Mouse (Mus musculus) myocyte (in vitro differentiated cells): ENCODE data around the gene Fbxo41. TPM values are rescaled to one million over a fixed set of nuclear protein-coding genes. Genes with fewer than 3 reads are reported as not detected.

Experiments
- H3K27me3 ChIP-seq: one replicate; pipeline ENCODE4 v1.6.1; 2011; ENCODE audit not compliant: control insufficient read depth, insufficient read depth, insufficient read length
- H3K36me3 ChIP-seq: one replicate; pipeline ENCODE4 v1.6.1; 2011; ENCODE audit not compliant: control insufficient read depth, insufficient read depth
- H3K4me2 ChIP-seq: one replicate; pipeline ENCODE4 v1.6.1; 2011; ENCODE audit warnings: low read depth, control low read depth
- H3K4me3 ChIP-seq: one replicate; pipeline ENCODE4 v1.5.1; 2011; ENCODE audit warnings: mild to moderate bottlenecking, control low read depth, moderate library complexity
- H3K79me2 ChIP-seq: one replicate; pipeline ENCODE4 v1.6.1; 2011; ENCODE audit not compliant: control insufficient read depth, insufficient read depth
- H3ac ChIP-seq: one replicate; pipeline ENCODE4 v1.6.1; 2011; ENCODE audit not compliant: control insufficient read depth, insufficient read length
- CEBPB ChIP-seq: IDR thresholded peaks from 2 replicates; pipeline ENCODE4 v1.6.1; 2011; ENCODE audit warnings: mild to moderate bottlenecking, moderate library complexity; ENCODE audit not compliant: poor library complexity, insufficient read depth, severe bottlenecking
- E2F4 ChIP-seq: IDR thresholded peaks from one replicate; pipeline ENCODE4 v1.6.1; 2011; ENCODE audit warnings: mild to moderate bottlenecking, control low read depth, moderate library complexity; ENCODE audit not compliant: insufficient read depth
- MAX ChIP-seq: IDR thresholded peaks from one replicate; pipeline ENCODE4 v1.6.1; 2011; ENCODE audit warnings: low read depth, mild to moderate bottlenecking, control low read depth
- MYOD1 ChIP-seq, 3 experiments: IDR thresholded peaks; one replicate each; pipeline ENCODE4 v1.6.1; 2011; ENCODE audit warnings: control low read depth in 2 of 3, low read depth in 2 of 3, mild to moderate bottlenecking in 2 of 3, moderate library complexity in 1 of 3; ENCODE audit not compliant: insufficient read length in 2 of 3, control insufficient read depth in 1 of 3
- MYOG ChIP-seq, 3 experiments: IDR thresholded peaks; one replicate each; pipeline ENCODE4 v1.6.1; 2011; ENCODE audit warnings: control low read depth in 2 of 3, low read depth in 2 of 3, mild to moderate bottlenecking in 2 of 3; ENCODE audit not compliant: insufficient read length in 2 of 3, control insufficient read depth in 1 of 3, insufficient read depth in 1 of 3
- POLR2A ChIP-seq: IDR thresholded peaks from one replicate; pipeline ENCODE4 v1.6.1; 2011; ENCODE audit warnings: low read depth, mild to moderate bottlenecking, control low read depth, moderate library complexity; ENCODE audit not compliant: insufficient read length
- POLR2AphosphoS2 ChIP-seq: IDR thresholded peaks from one replicate; pipeline ENCODE4 v1.6.1; 2011; ENCODE audit warnings: low read depth, control low read depth; ENCODE audit not compliant: insufficient read length
- REST ChIP-seq: IDR thresholded peaks from one replicate; pipeline ENCODE4 v1.6.1; 2011; ENCODE audit warnings: mild to moderate bottlenecking, control low read depth, moderate library complexity; ENCODE audit not compliant: insufficient read depth, insufficient read length
- SRF ChIP-seq: IDR thresholded peaks from one replicate; pipeline ENCODE4 v1.6.1; 2011; ENCODE audit warnings: low read depth; ENCODE audit not compliant: control insufficient read depth, insufficient read length
- TCF12 ChIP-seq: IDR thresholded peaks from one replicate; pipeline ENCODE4 v1.6.1; 2011; ENCODE audit warnings: mild to moderate bottlenecking, control low read depth; ENCODE audit not compliant: poor library complexity, insufficient read depth, severe bottlenecking
- TCF3 ChIP-seq: IDR thresholded peaks from one replicate; pipeline ENCODE4 v1.6.1; 2011; ENCODE audit warnings: low read depth, control low read depth; ENCODE audit not compliant: insufficient read length
- USF1 ChIP-seq: IDR thresholded peaks from one replicate; pipeline ENCODE4 v1.6.1; 2011; ENCODE audit warnings: low read depth, mild to moderate bottlenecking, control low read depth, moderate library complexity
- polyA plus RNA-seq: library from polyadenylated mRNA; unstranded; fragments of >200 nt; fragmentation: generic; extraction: Trizol; gene quantifications from one replicate; pipeline ENCODE4 v1.2.1, GENCODE M21; 2012; ENCODE audit warnings: missing spikeins

The Fbxo41 gene
- polyA plus RNA-seq, 1 experiment, result not detected

DNA sequence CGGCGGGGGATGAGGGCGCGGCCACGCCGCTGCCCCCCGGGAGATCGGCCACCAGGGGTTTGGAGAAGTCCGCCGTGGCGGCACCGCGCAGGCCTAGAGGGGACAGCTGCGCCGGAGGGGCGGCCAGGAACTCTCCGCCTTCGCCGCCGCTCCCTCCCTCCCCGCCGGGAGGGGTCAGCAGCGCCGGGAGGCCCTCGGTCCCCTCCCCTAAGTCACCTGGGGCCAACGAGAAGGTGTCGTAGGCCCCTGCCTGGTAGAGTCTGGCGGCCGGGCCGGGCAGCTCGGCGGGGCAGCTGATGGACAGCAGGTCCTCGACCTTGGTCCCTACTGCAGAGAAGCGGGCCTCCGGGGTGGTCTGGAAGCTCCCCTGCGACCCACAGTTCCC lies 9.3 kb upstream of the Fbxo41 start:
- Histone ChIP-seq H3K4me3 (no peak overlapping the region), H3ac (no peak overlapping the region), H3K79me2 (no peaks in the 10 kb centered on the region), H3K4me2 (no peak overlapping the region), H3K27me3 (peaks cover 41% of the 10 kb centered on the region), H3K36me3 (no peaks in the 10 kb centered on the region)
- no peak for TF ChIP-seq MAX
- no peak for TF ChIP-seq TCF3

DNA sequence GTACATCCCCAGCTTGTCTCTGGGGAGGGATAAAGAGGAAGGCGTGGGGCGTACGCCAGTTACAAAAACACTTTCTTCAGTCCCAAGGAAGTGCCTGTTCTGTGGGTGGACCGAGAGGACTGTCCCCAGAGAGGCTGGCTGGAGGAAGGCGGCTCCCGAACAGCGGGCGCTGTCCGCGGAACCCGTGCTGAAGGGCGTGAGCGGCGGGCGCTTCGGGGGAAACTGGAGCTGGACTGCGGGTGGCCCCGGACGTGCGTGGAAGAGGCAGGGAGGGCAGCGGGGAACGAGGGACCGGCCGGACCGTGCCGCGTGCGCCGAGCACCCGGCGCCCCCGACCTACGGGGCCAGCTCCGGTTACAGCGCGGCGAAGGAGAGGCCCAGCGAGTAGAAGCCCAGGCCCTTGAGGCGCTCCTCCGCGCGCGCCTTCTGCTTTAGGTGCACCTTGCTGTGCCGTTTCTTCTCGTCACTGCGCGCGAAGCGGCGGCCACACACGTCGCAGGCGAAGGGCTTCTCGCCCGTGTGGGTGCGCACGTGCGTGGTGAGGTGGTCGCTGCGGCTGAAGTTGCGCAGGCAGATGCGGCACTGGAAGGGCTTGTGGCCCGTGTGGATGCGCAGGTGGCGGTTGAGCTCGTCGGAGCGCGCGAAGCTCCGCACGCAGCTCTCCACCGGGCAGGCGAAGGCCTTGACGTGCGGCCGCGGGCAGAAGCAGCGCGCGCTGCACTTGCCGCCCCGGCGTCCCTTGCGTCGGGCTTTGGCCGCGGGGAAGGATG lies 8.7 kb upstream of the Fbxo41 start:
- Histone ChIP-seq H3K36me3 (no peaks in the 10 kb centered on the region), H3K79me2 (no peaks in the 10 kb centered on the region), H3ac (no peak overlapping the region), H3K4me3 (no peak overlapping the region), H3K4me2 (no peak overlapping the region), H3K27me3 (peaks cover 36% of the 10 kb centered on the region)
- TF ChIP-seq REST, result peak; percentile 78
- no peak for TF ChIP-seq MYOG (IDR thresholded peaks at IDR 0.05; ENCODE audit: control insufficient read depth in 1 of 3, insufficient read depth in 1 of 3, insufficient read length in 2 of 3, low read depth in 2 of 3)

DNA sequence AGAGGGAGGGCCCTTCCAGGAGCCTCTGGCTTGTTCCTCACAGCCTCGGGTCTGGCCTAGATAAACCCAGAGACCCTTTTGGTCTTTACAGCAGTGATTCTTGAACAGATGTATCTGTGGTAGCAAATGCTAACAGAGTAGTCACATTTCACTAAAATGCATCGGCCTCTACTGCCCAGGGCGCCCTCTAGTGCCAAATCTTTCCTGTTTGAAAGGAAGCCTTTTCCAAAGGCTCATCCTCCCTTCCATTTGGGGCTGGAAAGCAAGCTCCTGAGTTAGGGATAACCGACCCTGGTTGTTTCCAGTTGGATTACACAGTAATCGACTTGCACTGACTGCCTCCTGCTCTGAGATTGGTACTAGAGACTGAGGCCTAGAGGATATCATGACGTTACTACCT lies 7.7 kb upstream of the Fbxo41 start:
- H3K36me3 ChIP-seq, result no peaks in the 10 kb centered on the region
- H3K4me3 ChIP-seq, result no peak overlapping the region
- no peak overlapping the region for H3ac ChIP-seq
- no peaks in the 10 kb centered on the region for H3K79me2 ChIP-seq
- TF ChIP-seq POLR2A, result no peak
- no peak for TF ChIP-seq MAX
- TF ChIP-seq MYOG (IDR thresholded peaks at IDR 0.05; ENCODE audit: control insufficient read depth in 1 of 3, insufficient read depth in 1 of 3, insufficient read length in 2 of 3, low read depth in 2 of 3), result no peak
- no peak for TF ChIP-seq USF1
- no peak for TF ChIP-seq SRF
- no peak for TF ChIP-seq TCF12
- TF ChIP-seq MYOD1 (IDR thresholded peaks at IDR 0.05; ENCODE audit: control insufficient read depth in 1 of 3, insufficient read length in 2 of 3, low read depth in 2 of 3), result no peak
- TF ChIP-seq CEBPB, result no peak
- no peak for TF ChIP-seq REST
- TF ChIP-seq POLR2AphosphoS2, result no peak
- TF ChIP-seq TCF3, result no peak
- TF ChIP-seq E2F4, result no peak
- no peak overlapping the region for H3K4me2 ChIP-seq
- peaks cover 36% of the 10 kb centered on the region for H3K27me3 ChIP-seq

DNA sequence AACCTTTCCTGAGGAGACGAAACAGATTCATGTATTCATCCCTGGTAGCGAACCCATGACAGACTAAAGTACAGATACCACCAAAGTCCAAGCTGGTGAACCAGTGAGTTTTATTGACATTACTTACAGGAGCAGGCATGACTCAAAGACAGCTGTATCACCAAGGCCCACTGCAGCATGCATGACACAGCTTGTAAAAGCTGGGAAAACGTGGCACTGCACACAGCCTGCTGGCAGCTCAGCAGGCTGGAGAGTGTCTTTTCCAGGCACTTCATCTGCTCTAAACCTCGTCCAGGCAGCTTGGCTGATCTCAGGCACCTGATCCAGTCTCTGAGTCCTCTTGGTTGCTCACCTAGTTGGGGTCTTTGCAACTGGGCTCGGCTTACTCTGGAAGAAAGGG lies 5.8 kb upstream of the Fbxo41 start:
- Histone ChIP-seq H3K36me3 (no peaks in the 10 kb centered on the region), H3ac (no peak overlapping the region), H3K4me2 (no peak overlapping the region), H3K27me3 (peaks cover 40% of the 10 kb centered on the region), H3K79me2 (no peaks in the 10 kb centered on the region), H3K4me3 (no peak overlapping the region)
- no peak for TF ChIP-seq POLR2A
- no peak for TF ChIP-seq MYOG (IDR thresholded peaks at IDR 0.05; ENCODE audit: control insufficient read depth in 1 of 3, insufficient read depth in 1 of 3, insufficient read length in 2 of 3, low read depth in 2 of 3)
- no peak for TF ChIP-seq E2F4
- TF ChIP-seq REST, result no peak

DNA sequence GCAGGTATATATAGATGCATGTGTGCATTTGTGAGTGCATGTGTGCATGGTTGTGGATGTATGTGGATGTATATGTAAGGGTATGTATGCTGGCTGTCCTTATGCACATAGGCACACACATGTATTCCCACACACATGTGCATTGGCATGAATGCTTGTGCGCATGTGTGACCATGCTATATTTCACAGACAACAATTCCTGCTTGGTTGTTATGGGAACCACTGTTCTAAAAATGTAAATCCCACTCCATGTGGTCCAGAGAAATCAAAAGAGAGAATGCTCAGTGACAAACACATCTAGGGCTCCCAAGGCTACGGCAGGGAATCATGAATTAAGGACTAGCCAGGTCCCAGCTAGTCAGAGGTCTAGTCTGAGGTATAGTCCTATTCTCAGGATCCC lies 2.1 kb upstream of the Fbxo41 start:
- peaks cover 32% of the 10 kb centered on the region for H3K27me3 ChIP-seq

More for the DNA sequence above, 2.1 kb upstream of the Fbxo41 start:
- Histone ChIP-seq H3K36me3 (no peaks in the 10 kb centered on the region), H3K4me3 (no peak overlapping the region), H3ac (no peak overlapping the region), H3K4me2 (no peak overlapping the region), H3K79me2 (no peaks in the 10 kb centered on the region)
- TF ChIP-seq MYOG (IDR thresholded peaks at IDR 0.05; ENCODE audit: control insufficient read depth in 1 of 3, insufficient read depth in 1 of 3, insufficient read length in 2 of 3, low read depth in 2 of 3) (no peak), USF1 (no peak), SRF (no peak), E2F4 (no peak), CEBPB (no peak), TCF12 (no peak), MYOD1 (IDR thresholded peaks at IDR 0.05; ENCODE audit: control insufficient read depth in 1 of 3, insufficient read length in 2 of 3, low read depth in 2 of 3) (no peak), MAX (no peak), REST (no peak), TCF3 (no peak), POLR2AphosphoS2 (no peak), POLR2A (no peak)
